Mouse (Mus musculus): ENCODE measurements around the gene Tmem259.

DNA sequence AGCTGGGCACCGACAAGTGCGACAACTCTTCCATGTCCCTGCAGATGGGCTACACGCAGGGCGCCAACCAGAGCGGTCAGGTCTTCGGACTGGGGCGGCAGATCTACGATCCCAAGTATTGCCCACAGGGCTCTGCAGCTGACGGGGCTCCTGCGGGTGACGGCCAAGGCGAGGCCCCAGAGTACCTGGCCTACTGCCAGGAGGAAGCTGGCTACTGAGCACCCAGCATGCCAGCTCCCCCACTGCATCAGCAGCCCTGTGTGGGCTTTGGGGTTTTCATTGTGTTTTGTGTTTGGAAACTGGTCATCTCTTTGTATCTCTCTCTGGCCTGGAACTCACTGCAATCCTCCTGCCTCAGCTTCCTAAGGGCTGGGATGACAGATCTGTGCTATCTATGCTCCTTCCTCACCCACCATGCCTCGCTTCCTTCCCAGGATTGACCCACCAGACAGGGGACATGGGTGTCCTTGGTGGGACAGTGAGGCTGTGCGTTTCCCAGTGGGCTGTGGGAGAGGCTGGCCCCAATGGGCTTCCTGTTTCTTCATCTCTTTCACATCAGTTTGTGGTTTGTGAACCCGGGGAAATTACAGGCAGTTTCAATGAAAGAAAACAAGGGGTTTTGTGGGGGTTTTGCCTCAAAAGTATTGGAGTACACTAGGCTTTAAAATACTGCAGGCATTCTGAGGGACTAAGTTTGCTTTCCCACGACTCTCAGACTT, 10.4 kb upstream of the Tmem259 start:
- TF ChIP-seq GATA1 (IDR thresholded peaks at IDR 0.05; ENCODE audit: borderline replicate concordance, low read length) = no peak
- TF ChIP-seq FLI1 (IDR thresholded peaks at IDR 0.05; ENCODE audit: low read length) = no peak

Data from megakaryocyte, embryonic 14.5 days (primary cell).